Mouse (Mus musculus) C2C12 (cell line): Measurements from ENCODE around the gene Trpd52l3.

Experiments used
- CTCF ChIP-seq: IDR thresholded peaks from one replicate; pipeline ENCODE4 v1.5.1; 2011; ENCODE audit not compliant: control insufficient read depth, insufficient read depth, insufficient read length
- MAX ChIP-seq: IDR thresholded peaks from one replicate; pipeline ENCODE4 v1.6.1; 2011; ENCODE audit warnings: mild to moderate bottlenecking, control low read depth
- MYOD1 ChIP-seq: IDR thresholded peaks from one replicate; pipeline ENCODE4 v1.6.1; 2011; ENCODE audit warnings: low read depth; ENCODE audit not compliant: control insufficient read depth, insufficient read length
- MYOG ChIP-seq: IDR thresholded peaks from one replicate; pipeline ENCODE4 v1.6.1; 2011; ENCODE audit not compliant: control insufficient read depth, insufficient read length; ENCODE audit errors: extremely low read depth

- TF ChIP-seq CTCF (no peak), MAX (no peak), MYOD1 (no peak), MYOG (no peak)
Observed at GRCm38 (mm10) chr19:30051479-30051878, 47.9 kb downstream of the Trpd52l3 start.
